Mouse (Mus musculus): Measurements from ENCODE around the gene Akap9. TPM values are rescaled to one million over a fixed set of nuclear protein-coding genes. Genes with fewer than 3 reads are reported as not detected.

Gene Akap9
- polyA plus RNA-seq, 1 experiment = 40.8 TPM

GRCm38 (mm10) chr5:3952498-3952897 lies 24.6 kb downstream of the Akap9 start:
- H3K4me1 ChIP-seq (ENCODE audit: control insufficient read depth, insufficient read depth, low read length) = no peaks in the 10 kb centered on the region
- H3K9ac ChIP-seq (ENCODE audit: low read depth, poor library complexity, severe bottlenecking) = no peak overlapping the region
- H3K27ac ChIP-seq (ENCODE audit: insufficient read depth, low read length) = no peak overlapping the region
- no peaks in the 10 kb centered on the region for H3K27me3 ChIP-seq (ENCODE audit: control insufficient read depth, insufficient read depth, low read length, poor library complexity, severe bottlenecking)
- no peak overlapping the region for H3K4me3 ChIP-seq (ENCODE audit: low read depth, low read length)
- no peak for TF ChIP-seq EP300 (IDR thresholded peaks at IDR 0.05; ENCODE audit: insufficient read depth, low read depth, low read length)
- no peak for TF ChIP-seq POLR2A (IDR thresholded peaks at IDR 0.05; ENCODE audit: insufficient read depth, low read length)
- TF ChIP-seq CTCF (IDR thresholded peaks at IDR 0.05; ENCODE audit: low read depth, low read length) = no peak
- H3K9me3 ChIP-seq (replicated peaks; ENCODE audit: control insufficient read depth, insufficient read depth, low read length, poor library complexity, severe bottlenecking) = no peaks in the 10 kb centered on the region
- H3K36me3 ChIP-seq (ENCODE audit: control insufficient read depth, insufficient read depth, low read length, poor library complexity, severe bottlenecking) = peaks cover 3% of the 10 kb centered on the region; the same call in 1 of the 2 replicates

GRCm38 (mm10) chr5:3954541-3954940 lies 26.7 kb downstream of the Akap9 start:
- TF ChIP-seq EP300 (IDR thresholded peaks at IDR 0.05; ENCODE audit: insufficient read depth, low read depth, low read length) (no peak), POLR2A (IDR thresholded peaks at IDR 0.05; ENCODE audit: insufficient read depth, low read length) (no peak), CTCF (IDR thresholded peaks at IDR 0.05; ENCODE audit: low read depth, low read length) (no peak)
- H3K36me3 ChIP-seq (ENCODE audit: control insufficient read depth, insufficient read depth, low read length, poor library complexity, severe bottlenecking) = peaks cover 6% of the 10 kb centered on the region; the same call in 1 of the 2 replicates
- no peak overlapping the region for H3K27ac ChIP-seq (ENCODE audit: insufficient read depth, low read length)
- H3K4me3 ChIP-seq (ENCODE audit: low read depth, low read length) = no peak overlapping the region
- H3K9me3 ChIP-seq (replicated peaks; ENCODE audit: control insufficient read depth, insufficient read depth, low read length, poor library complexity, severe bottlenecking) = no peaks in the 10 kb centered on the region
- no peaks in the 10 kb centered on the region for H3K4me1 ChIP-seq (ENCODE audit: control insufficient read depth, insufficient read depth, low read length)
- H3K27me3 ChIP-seq (ENCODE audit: control insufficient read depth, insufficient read depth, low read length, poor library complexity, severe bottlenecking) = no peaks in the 10 kb centered on the region
- no peak overlapping the region for H3K9ac ChIP-seq (ENCODE audit: low read depth, poor library complexity, severe bottlenecking)

- no peak overlapping the region for H3K9ac ChIP-seq (ENCODE audit: low read depth, poor library complexity, severe bottlenecking)
- no peak overlapping the region for H3K4me3 ChIP-seq (ENCODE audit: low read depth, low read length)
- no peaks in the 10 kb centered on the region for H3K27me3 ChIP-seq (ENCODE audit: control insufficient read depth, insufficient read depth, low read length, poor library complexity, severe bottlenecking)
- H3K36me3 ChIP-seq (ENCODE audit: control insufficient read depth, insufficient read depth, low read length, poor library complexity, severe bottlenecking) = 0 out of 2 replicates have a peak, but pooled peaks cover 3% of the 10 kb centered on the region
- no peaks in the 10 kb centered on the region for H3K4me1 ChIP-seq (ENCODE audit: control insufficient read depth, insufficient read depth, low read length)
- H3K27ac ChIP-seq (ENCODE audit: insufficient read depth, low read length) = no peak overlapping the region
- TF ChIP-seq POLR2A (IDR thresholded peaks at IDR 0.05; ENCODE audit: insufficient read depth, low read length) (no peak), CTCF (IDR thresholded peaks at IDR 0.05; ENCODE audit: low read depth, low read length) (no peak), EP300 (IDR thresholded peaks at IDR 0.05; ENCODE audit: insufficient read depth, low read depth, low read length) (no peak)
- no peaks in the 10 kb centered on the region for H3K9me3 ChIP-seq (replicated peaks; ENCODE audit: control insufficient read depth, insufficient read depth, low read length, poor library complexity, severe bottlenecking)
Observed at GRCm38 (mm10) chr5:3961286-3961685, 33.4 kb downstream of the Akap9 start.

DNA sequence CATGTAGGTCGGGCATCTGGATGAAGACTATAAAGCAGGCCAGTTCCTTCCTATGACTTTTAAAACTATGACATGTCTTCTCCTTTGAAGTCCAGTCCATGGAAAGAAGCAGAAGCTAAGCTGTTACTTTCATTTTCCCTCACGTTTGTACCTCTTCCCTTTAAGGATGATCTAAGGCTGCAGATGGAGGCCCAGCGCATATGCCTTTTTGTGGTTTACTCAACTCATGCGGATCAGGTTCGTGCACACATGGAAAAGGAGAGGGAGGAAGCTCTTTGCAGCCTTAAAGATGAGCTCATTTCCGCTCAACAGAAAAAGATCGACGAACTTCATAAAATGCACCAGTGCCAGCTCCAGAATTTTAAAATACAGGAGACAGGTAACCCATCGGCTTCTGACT lies 40.6 kb downstream of the Akap9 start:
- TF ChIP-seq POLR2A (IDR thresholded peaks at IDR 0.05; ENCODE audit: insufficient read depth, low read length) (no peak), CTCF (IDR thresholded peaks at IDR 0.05; ENCODE audit: low read depth, low read length) (no peak), EP300 (IDR thresholded peaks at IDR 0.05; ENCODE audit: insufficient read depth, low read depth, low read length) (no peak)
- no peak overlapping the region for H3K27ac ChIP-seq (ENCODE audit: insufficient read depth, low read length)
- H3K36me3 ChIP-seq (ENCODE audit: control insufficient read depth, insufficient read depth, low read length, poor library complexity, severe bottlenecking) = 0 out of 2 replicates have a peak, but pooled peaks cover 2% of the 10 kb centered on the region
- H3K9ac ChIP-seq (ENCODE audit: low read depth, poor library complexity, severe bottlenecking) = no peak overlapping the region
- H3K4me3 ChIP-seq (ENCODE audit: low read depth, low read length) = no peak overlapping the region
- H3K4me1 ChIP-seq (ENCODE audit: control insufficient read depth, insufficient read depth, low read length) = no peaks in the 10 kb centered on the region
- no peaks in the 10 kb centered on the region for H3K9me3 ChIP-seq (replicated peaks; ENCODE audit: control insufficient read depth, insufficient read depth, low read length, poor library complexity, severe bottlenecking)
- H3K27me3 ChIP-seq (ENCODE audit: control insufficient read depth, insufficient read depth, low read length, poor library complexity, severe bottlenecking) = no peaks in the 10 kb centered on the region

DNA sequence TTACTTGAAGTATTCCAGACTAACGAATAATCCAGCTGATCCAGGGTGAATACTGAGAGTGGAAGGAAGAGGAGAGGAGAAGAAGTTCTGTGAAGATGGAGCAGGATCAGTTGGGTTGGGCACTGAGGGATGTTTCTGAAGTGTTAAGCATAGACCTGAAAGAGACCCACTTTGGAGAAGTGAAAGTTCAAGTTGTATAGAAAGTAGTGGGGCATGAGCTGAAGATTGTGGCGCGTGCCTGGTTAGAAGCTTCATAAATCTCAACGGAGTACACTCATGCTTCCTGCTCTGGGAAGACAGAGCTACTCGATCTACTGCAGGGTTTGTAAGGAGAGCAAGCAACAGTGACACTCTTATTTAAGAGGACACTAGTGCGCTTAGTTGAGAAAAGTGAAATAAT lies 41.3 kb downstream of the Akap9 start:
- no peak overlapping the region for H3K27ac ChIP-seq (ENCODE audit: insufficient read depth, low read length)
- no peaks in the 10 kb centered on the region for H3K27me3 ChIP-seq (ENCODE audit: control insufficient read depth, insufficient read depth, low read length, poor library complexity, severe bottlenecking)
- TF ChIP-seq POLR2A (IDR thresholded peaks at IDR 0.05; ENCODE audit: insufficient read depth, low read length) (no peak), EP300 (IDR thresholded peaks at IDR 0.05; ENCODE audit: insufficient read depth, low read depth, low read length) (no peak), CTCF (IDR thresholded peaks at IDR 0.05; ENCODE audit: low read depth, low read length) (no peak)
- 0 out of 2 replicates have a peak, but pooled peaks cover 2% of the 10 kb centered on the region for H3K36me3 ChIP-seq (ENCODE audit: control insufficient read depth, insufficient read depth, low read length, poor library complexity, severe bottlenecking)
- no peaks in the 10 kb centered on the region for H3K4me1 ChIP-seq (ENCODE audit: control insufficient read depth, insufficient read depth, low read length)
- no peak overlapping the region for H3K9ac ChIP-seq (ENCODE audit: low read depth, poor library complexity, severe bottlenecking)
- H3K9me3 ChIP-seq (replicated peaks; ENCODE audit: control insufficient read depth, insufficient read depth, low read length, poor library complexity, severe bottlenecking) = no peaks in the 10 kb centered on the region
- H3K4me3 ChIP-seq (ENCODE audit: low read depth, low read length) = no peak overlapping the region

- H3K36me3 ChIP-seq (ENCODE audit: control insufficient read depth, insufficient read depth, low read length, poor library complexity, severe bottlenecking) = 0 out of 2 replicates have a peak, but pooled peaks cover 2% of the 10 kb centered on the region
- no peaks in the 10 kb centered on the region for H3K9me3 ChIP-seq (replicated peaks; ENCODE audit: control insufficient read depth, insufficient read depth, low read length, poor library complexity, severe bottlenecking)
- H3K27ac ChIP-seq (ENCODE audit: insufficient read depth, low read length) = no peak overlapping the region
- H3K4me1 ChIP-seq (ENCODE audit: control insufficient read depth, insufficient read depth, low read length) = no peaks in the 10 kb centered on the region
- no peak overlapping the region for H3K9ac ChIP-seq (ENCODE audit: low read depth, poor library complexity, severe bottlenecking)
- TF ChIP-seq EP300 (IDR thresholded peaks at IDR 0.05; ENCODE audit: insufficient read depth, low read depth, low read length) = no peak
- TF ChIP-seq CTCF (IDR thresholded peaks at IDR 0.05; ENCODE audit: low read depth, low read length) = no peak
- TF ChIP-seq POLR2A (IDR thresholded peaks at IDR 0.05; ENCODE audit: insufficient read depth, low read length) = no peak
- no peak overlapping the region for H3K4me3 ChIP-seq (ENCODE audit: low read depth, low read length)
- H3K27me3 ChIP-seq (ENCODE audit: control insufficient read depth, insufficient read depth, low read length, poor library complexity, severe bottlenecking) = no peaks in the 10 kb centered on the region
Observed at GRCm38 (mm10) chr5:3970936-3971335, 43.1 kb downstream of the Akap9 start.
